Mouse (Mus musculus) embryonic facial prominence, embryonic 14.5 days (tissue): ENCODE measurements around the gene Tspan31. TPM values are rescaled to one million over a fixed set of nuclear protein-coding genes. Genes with fewer than 3 reads are reported as not detected.

Experiments
- ATAC-seq: fragments of 200-750 bp; cut with Nextera tagmentation; 2 replicates; pipeline ENCODE4 v1.8.0; 2017; ENCODE audit warnings: low read depth, moderate number of reproducible peaks, moderate TSS enrichment
- DNase-seq: peaks from one replicate; pipeline ENCODE4 v3.0.0-alpha.2; 2015; ENCODE audit warnings: low spot score
- H3K27ac ChIP-seq: fragments of 300-500 bp; sonication (generic); replicated peaks from 2 replicates; pipeline ENCODE4 v1.5.1; 2014; ENCODE audit warnings: low read depth, mild to moderate bottlenecking, low read length, moderate library complexity
- H3K27me3 ChIP-seq: fragments of 300-500 bp; sonication (generic); replicated peaks from 2 replicates; pipeline ENCODE4 v1.6.1; 2014; ENCODE audit warnings: low read length; ENCODE audit not compliant: control insufficient read depth, insufficient read depth
- H3K36me3 ChIP-seq: fragments of 300-500 bp; sonication (generic); 2 replicates; pipeline ENCODE4 v1.6.1; 2014; ENCODE audit warnings: low read length, mixed read lengths; ENCODE audit not compliant: control insufficient read depth, insufficient read depth
- H3K4me1 ChIP-seq: fragments of 300-500 bp; sonication (generic); 2 replicates; pipeline ENCODE4 v1.6.1; 2014; ENCODE audit warnings: antibody characterized with exemption, low read length; ENCODE audit not compliant: control insufficient read depth, insufficient read depth
- H3K4me2 ChIP-seq: fragments of 300-500 bp; sonication (generic); 2 replicates; pipeline ENCODE4 v1.6.1; 2014; ENCODE audit warnings: low read depth, mild to moderate bottlenecking, low read length, moderate library complexity, mixed read lengths
- H3K4me3 ChIP-seq: fragments of 300-500 bp; sonication (generic); 2 replicates; pipeline ENCODE4 v1.5.1; 2014; ENCODE audit warnings: low read depth, mild to moderate bottlenecking, low read length
- H3K9ac ChIP-seq: fragments of 300-500 bp; sonication (generic); 2 replicates; pipeline ENCODE4 v1.6.1; 2014; ENCODE audit warnings: low read depth, mild to moderate bottlenecking, low read length, moderate library complexity, mixed read lengths
- H3K9me3 ChIP-seq: fragments of 300-500 bp; sonication (generic); 2 replicates; pipeline ENCODE4 v1.6.1; 2016; ENCODE audit warnings: low read length; ENCODE audit not compliant: control insufficient read depth
- WGBS: fragments of 180-500 bp; shearing (Covaris S2); extraction: QIAGEN DNeasy Blood & Tissue Kit; methylation state at CpG from one replicate; pipeline ENCODE4 v1.1.7; 2014; 5-methylcytosine and 5-hydroxymethylcytosine counted together
- polyA plus RNA-seq: library from polyadenylated mRNA; unstranded; fragments of >200 nt; fragmentation: Nextera tagmentation; extraction: Ambion mirVana; gene quantifications from 2 replicates; pipeline ENCODE4 v1.2.1, GENCODE M21; 2014

Tspan31 gene
- polyA plus RNA-seq, 1 experiment from 2014 or later, result 51.8 TPM

- peaks cover 1% of the 10 kb centered on the region; the same call in 1 of the 2 replicates for H3K4me1 ChIP-seq
- H3K4me3 ChIP-seq, result peak within 1 kb of the TSS; percentile 15
- ATAC-seq (no peak), DNase-seq (no peak)
- no peaks in the 10 kb centered on the region for H3K9me3 ChIP-seq
- peaks cover 6% of the 10 kb centered on the region; the same call in 1 of the 2 replicates for H3K36me3 ChIP-seq
- no peak within 1 kb of the TSS for H3K9ac ChIP-seq
- peak within 1 kb of the TSS; percentile 28 for H3K4me2 ChIP-seq
- WGBS, result 17% methylated on average over 5 of the region's 5 CpGs
- peaks cover 50% of the 10 kb centered on the region for H3K27me3 ChIP-seq
- no peak within 1 kb of the TSS for H3K27ac ChIP-seq
Measured at GRCm38 (mm10) chr10:127047954-127048353, 22.1 kb downstream of the Tspan31 start, which contains the start of gene Cyp27b1. Gene Cyp27b1, plus strand, starts transcription at chr10:127048250.

GRCm38 (mm10) chr10:127043187-127043586 lies 26.9 kb downstream of the Tspan31 start:
- ATAC-seq (no peak), DNase-seq (no peak)
- H3K4me3 ChIP-seq, result no peak overlapping the region
- H3K4me2 ChIP-seq, result peak overlapping the region; percentile 81; the same call in 1 of the 2 replicates
- H3K9me3 ChIP-seq, result no peaks in the 10 kb centered on the region
- peaks cover 6% of the 10 kb centered on the region; the same call in 1 of the 2 replicates for H3K36me3 ChIP-seq
- H3K4me1 ChIP-seq, result peaks cover 7% of the 10 kb centered on the region
- H3K27me3 ChIP-seq, result peaks cover 8% of the 10 kb centered on the region
- H3K27ac ChIP-seq, result no peak overlapping the region
- no peak overlapping the region for H3K9ac ChIP-seq
- 78% methylated on average over 5 of the region's 6 CpGs for WGBS

GRCm38 (mm10) chr10:127042468-127043115 lies 27.5 kb downstream of the Tspan31 start:
- no peaks in the 10 kb centered on the region for H3K9me3 ChIP-seq
- ATAC-seq (no peak), DNase-seq (no peak)
- H3K27ac ChIP-seq, result peak overlapping the region; percentile 78
- H3K4me1 ChIP-seq, result peaks cover 7% of the 10 kb centered on the region
- H3K4me2 ChIP-seq, result peak overlapping the region; percentile 81
- peak overlapping the region; percentile 75 for H3K9ac ChIP-seq
- H3K27me3 ChIP-seq, result peaks cover 2% of the 10 kb centered on the region; the same call in 1 of the 2 replicates
- 14% methylated on average over 5 of the region's 5 CpGs for WGBS
- H3K36me3 ChIP-seq, result peaks cover 6% of the 10 kb centered on the region; the same call in 1 of the 2 replicates
- H3K4me3 ChIP-seq, result peak overlapping the region; percentile 71

GRCm38 (mm10) chr10:127041774-127042338 lies 28.2 kb downstream of the Tspan31 start:
- Histone ChIP-seq H3K9ac (peak overlapping the region; percentile 75), H3K4me3 (peak overlapping the region; percentile 71), H3K4me1 (peaks cover 7% of the 10 kb centered on the region), H3K27ac (peak overlapping the region; percentile 78), H3K9me3 (no peaks in the 10 kb centered on the region), H3K4me2 (peak overlapping the region; percentile 81), H3K27me3 (no peaks in the 10 kb centered on the region), H3K36me3 (peaks cover 6% of the 10 kb centered on the region; the same call in 1 of the 2 replicates)
- ATAC-seq (peak; percentile 90), DNase-seq (peak; percentile 94)
- WGBS, result under 1% methylated on average over 44 of the region's 44 CpGs

GRCm38 (mm10) chr10:127041274-127041766 lies 28.7 kb downstream of the Tspan31 start, which contains the start of the genes Mettl1 and Eef1akmt3:
Gene Mettl1, plus strand, starts transcription at chr10:127041414.
Gene Eef1akmt3, minus strand, starts transcription at chr10:127041513.
- peak within 1 kb of the TSS; percentile 78 for H3K27ac ChIP-seq
- H3K4me2 ChIP-seq, result peak within 1 kb of the TSS; percentile 81
- H3K4me3 ChIP-seq, result peak within 1 kb of the TSS; percentile 71
- H3K36me3 ChIP-seq, result peaks cover 6% of the 10 kb centered on the region; the same call in 1 of the 2 replicates
- no peaks in the 10 kb centered on the region for H3K9me3 ChIP-seq
- 0% methylated on average over 16 of the region's 28 CpGs for WGBS
- peak within 1 kb of the TSS; percentile 75 for H3K9ac ChIP-seq
- peaks cover 7% of the 10 kb centered on the region for H3K4me1 ChIP-seq
- H3K27me3 ChIP-seq, result no peaks in the 10 kb centered on the region
- ATAC-seq (peak; percentile 64), DNase-seq (no peak)

- ATAC-seq (peak; percentile 17; the same call in 1 of the 2 replicates), DNase-seq (no peak)
- Histone ChIP-seq H3K4me2 (peak overlapping the region; percentile 81), H3K27me3 (no peaks in the 10 kb centered on the region), H3K36me3 (peaks cover 6% of the 10 kb centered on the region; the same call in 1 of the 2 replicates), H3K4me3 (peak overlapping the region; percentile 71), H3K27ac (peak overlapping the region; percentile 78), H3K4me1 (peaks cover 7% of the 10 kb centered on the region), H3K9me3 (no peaks in the 10 kb centered on the region), H3K9ac (peak overlapping the region; percentile 75)
- WGBS, result 1% methylated on average over 20 of the region's 20 CpGs
Measured at GRCm38 (mm10) chr10:127040569-127041214, 29.4 kb downstream of the Tspan31 start.

- no peaks in the 10 kb centered on the region for H3K9me3 ChIP-seq
- no peaks in the 10 kb centered on the region for H3K27me3 ChIP-seq
- H3K4me3 ChIP-seq, result no peak overlapping the region
- WGBS, result 74% methylated on average over 12 of the region's 12 CpGs
- H3K27ac ChIP-seq, result no peak overlapping the region
- DNase-seq (no peak), ATAC-seq (no peak)
- H3K9ac ChIP-seq, result no peak overlapping the region
- no peaks in the 10 kb centered on the region for H3K36me3 ChIP-seq
- peaks cover 3% of the 10 kb centered on the region for H3K4me1 ChIP-seq
- no peak overlapping the region for H3K4me2 ChIP-seq
Measured at GRCm38 (mm10) chr10:127037641-127038040, 32.4 kb downstream of the Tspan31 start.

GRCm38 (mm10) chr10:127036273-127036672 lies 33.8 kb downstream of the Tspan31 start:
- ATAC-seq (no peak), DNase-seq (no peak)
- Histone ChIP-seq H3K36me3 (no peaks in the 10 kb centered on the region), H3K27ac (no peak overlapping the region), H3K9me3 (no peaks in the 10 kb centered on the region), H3K27me3 (no peaks in the 10 kb centered on the region), H3K4me1 (no peaks in the 10 kb centered on the region; the same call in 1 of the 2 replicates), H3K4me3 (no peak overlapping the region), H3K9ac (no peak overlapping the region), H3K4me2 (no peak overlapping the region)
- WGBS, result 87% methylated on average over 12 of the region's 12 CpGs
